Mouse (Mus musculus) intestine, embryonic 15.5 days (tissue): ENCODE measurements around the gene Gli3. TPM values are rescaled to one million over a fixed set of nuclear protein-coding genes. Genes with fewer than 3 reads are reported as not detected.
A peak's percentile ranks its signal among the peaks of the same experiment; 100 is the strongest.

Source experiments
- ATAC-seq: fragments of 200-750 bp; cut with Nextera tagmentation; 2 replicates; pipeline ENCODE4 v1.8.0; 2017; ENCODE audit warnings: moderate TSS enrichment, moderate library complexity
- H3K27ac ChIP-seq: fragments of 300-500 bp; sonication (generic); 2 replicates; pipeline ENCODE4 v1.5.1; 2015; ENCODE audit warnings: mild to moderate bottlenecking, inconsistent platforms
- H3K27me3 ChIP-seq: fragments of 300-500 bp; sonication (generic); replicated peaks from 2 replicates; pipeline ENCODE4 v1.6.1; 2015; ENCODE audit warnings: inconsistent platforms
- H3K36me3 ChIP-seq: fragments of 300-500 bp; sonication (generic); 2 replicates; pipeline ENCODE4 v1.6.1; 2015; ENCODE audit warnings: inconsistent platforms
- H3K4me1 ChIP-seq: fragments of 300-500 bp; sonication (generic); replicated peaks from 2 replicates; pipeline ENCODE4 v1.6.1; 2015; ENCODE audit warnings: inconsistent platforms
- H3K4me2 ChIP-seq: fragments of 300-500 bp; sonication (generic); replicated peaks from 2 replicates; pipeline ENCODE4 v1.6.1; 2015; ENCODE audit warnings: mild to moderate bottlenecking, inconsistent platforms
- H3K4me3 ChIP-seq: fragments of 300-500 bp; sonication (generic); replicated peaks from 2 replicates; pipeline ENCODE4 v1.5.1; 2015; ENCODE audit warnings: inconsistent platforms
- H3K9ac ChIP-seq: fragments of 300-500 bp; sonication (generic); 2 replicates; pipeline ENCODE4 v1.6.1; 2015; ENCODE audit warnings: inconsistent platforms
- H3K9me3 ChIP-seq: fragments of 300-500 bp; sonication (generic); 2 replicates; pipeline ENCODE4 v1.6.1; 2016; ENCODE audit warnings: inconsistent platforms
- WGBS: fragments of 180-500 bp; shearing (Covaris S2); methylation state at CpG from one replicate; pipeline ENCODE4 v1.1.7; 2015; 5-methylcytosine and 5-hydroxymethylcytosine counted together
- polyA plus RNA-seq: library from polyadenylated mRNA; unstranded; fragments of >200 nt; fragmentation: Nextera tagmentation; extraction: Ambion mirVana; gene quantifications from 2 replicates; pipeline ENCODE4 v1.2.1, GENCODE M21; 2015

Gene Gli3
- polyA plus RNA-seq, 1 experiment from 2014 or later, result 13.4 TPM

- Histone ChIP-seq H3K9ac (no peak overlapping the region), H3K4me1 (no peaks in the 10 kb centered on the region), H3K4me2 (no peak overlapping the region), H3K9me3 (no peaks in the 10 kb centered on the region), H3K27ac (no peak overlapping the region), H3K27me3 (no peaks in the 10 kb centered on the region), H3K36me3 (no peaks in the 10 kb centered on the region), H3K4me3 (no peak overlapping the region)
- ATAC-seq, result no peak
- WGBS, result 84% methylated on average over 4 of the region's 4 CpGs
These were observed 251.3 kb downstream of the Gli3 start for GRCm38 (mm10) chr13:15714331-15714725.

- Histone ChIP-seq H3K27ac (no peak overlapping the region), H3K4me2 (no peak overlapping the region)
- peak; percentile 59 for ATAC-seq
These were observed 251.8 kb downstream of the Gli3 start for GRCm38 (mm10) chr13:15714726-15715437.

GRCm38 (mm10) chr13:15721446-15721845 lies 258.4 kb downstream of the Gli3 start:
- H3K9ac ChIP-seq, result no peak overlapping the region

More at GRCm38 (mm10) chr13:15714726-15715437, 251.8 kb downstream of the Gli3 start:
- Histone ChIP-seq H3K4me3 (no peak overlapping the region), H3K9me3 (no peaks in the 10 kb centered on the region), H3K36me3 (no peaks in the 10 kb centered on the region), H3K9ac (no peak overlapping the region), H3K27me3 (no peaks in the 10 kb centered on the region), H3K4me1 (no peaks in the 10 kb centered on the region)
- WGBS, result 47% methylated on average over 8 of the region's 8 CpGs

GRCm38 (mm10) chr13:15722766-15723379 lies 259.8 kb downstream of the Gli3 start:
- Histone ChIP-seq H3K27me3 (no peaks in the 10 kb centered on the region), H3K36me3 (peaks cover 21% of the 10 kb centered on the region), H3K9me3 (no peaks in the 10 kb centered on the region), H3K4me3 (no peak overlapping the region), H3K27ac (no peak overlapping the region), H3K4me1 (no peaks in the 10 kb centered on the region), H3K4me2 (no peak overlapping the region), H3K9ac (no peak overlapping the region)
- no peak for ATAC-seq
- WGBS, result 89% methylated on average over 1 of the region's 1 CpGs

More at GRCm38 (mm10) chr13:15721446-15721845, 258.4 kb downstream of the Gli3 start:
- ATAC-seq, result no peak
- Histone ChIP-seq H3K36me3 (peaks cover 16% of the 10 kb centered on the region), H3K27me3 (no peaks in the 10 kb centered on the region), H3K27ac (no peak overlapping the region), H3K9me3 (no peaks in the 10 kb centered on the region), H3K4me2 (no peak overlapping the region), H3K4me1 (no peaks in the 10 kb centered on the region), H3K4me3 (no peak overlapping the region)
- 86% methylated on average over 1 of the region's 1 CpGs for WGBS

GRCm38 (mm10) chr13:15724723-15725122 lies 261.7 kb downstream of the Gli3 start:
- Histone ChIP-seq H3K27me3 (no peaks in the 10 kb centered on the region), H3K36me3 (peaks cover 21% of the 10 kb centered on the region), H3K9me3 (no peaks in the 10 kb centered on the region), H3K4me2 (no peak overlapping the region), H3K4me1 (no peaks in the 10 kb centered on the region), H3K4me3 (no peak overlapping the region), H3K27ac (no peak overlapping the region), H3K9ac (no peak overlapping the region)
- ATAC-seq, result no peak
- WGBS, result 97% methylated on average over 10 of the region's 10 CpGs

- peak; percentile 81 for ATAC-seq
These were observed 278.7 kb downstream of the Gli3 start for GRCm38 (mm10) chr13:15741771-15742170.

GRCm38 (mm10) chr13:15742308-15742707 lies 279.3 kb downstream of the Gli3 start:
- H3K27ac ChIP-seq, result no peak overlapping the region
- no peaks in the 10 kb centered on the region for H3K36me3 ChIP-seq
- ATAC-seq, result no peak
- WGBS, result 65% methylated on average over 3 of the region's 3 CpGs
- 0 out of 2 replicates have a peak, but pooled peaks cover 4% of the 10 kb centered on the region for H3K4me1 ChIP-seq
- no peak overlapping the region for H3K4me3 ChIP-seq
- H3K27me3 ChIP-seq, result no peaks in the 10 kb centered on the region
- no peak overlapping the region for H3K4me2 ChIP-seq
- no peaks in the 10 kb centered on the region for H3K9me3 ChIP-seq
- H3K9ac ChIP-seq, result no peak overlapping the region

More at GRCm38 (mm10) chr13:15741771-15742170, 278.7 kb downstream of the Gli3 start:
- H3K27ac ChIP-seq, result peak overlapping the region; percentile 60
- H3K4me3 ChIP-seq, result no peak overlapping the region
- no peaks in the 10 kb centered on the region for H3K9me3 ChIP-seq
- 31% methylated on average over 1 of the region's 1 CpGs for WGBS
- H3K4me1 ChIP-seq, result 0 out of 2 replicates have a peak, but pooled peaks cover 4% of the 10 kb centered on the region
- no peak overlapping the region for H3K4me2 ChIP-seq
- H3K9ac ChIP-seq, result no peak overlapping the region
- H3K27me3 ChIP-seq, result no peaks in the 10 kb centered on the region
- H3K36me3 ChIP-seq, result no peaks in the 10 kb centered on the region

- H3K36me3 ChIP-seq, result no peaks in the 10 kb centered on the region
- H3K4me1 ChIP-seq, result 0 out of 2 replicates have a peak, but pooled peaks cover 4% of the 10 kb centered on the region
- H3K27me3 ChIP-seq, result no peaks in the 10 kb centered on the region
- no peak overlapping the region for H3K9ac ChIP-seq
- no peak overlapping the region for H3K4me2 ChIP-seq
- H3K27ac ChIP-seq, result no peak overlapping the region
- no peak for ATAC-seq
- no peak overlapping the region for H3K4me3 ChIP-seq
- 45% methylated on average over 4 of the region's 4 CpGs for WGBS
- H3K9me3 ChIP-seq, result no peaks in the 10 kb centered on the region
These were observed 279.7 kb downstream of the Gli3 start for GRCm38 (mm10) chr13:15742777-15743176.

- H3K36me3 ChIP-seq, result no peaks in the 10 kb centered on the region
- H3K4me3 ChIP-seq, result peak overlapping the region; percentile 36
- peak overlapping the region; percentile 68 for H3K4me2 ChIP-seq
- H3K27ac ChIP-seq, result peak overlapping the region; percentile 29; the same call in 1 of the 2 replicates
- ATAC-seq, result peak; percentile 93
- peak overlapping the region; percentile 24; the same call in 1 of the 2 replicates for H3K9ac ChIP-seq
- no peaks in the 10 kb centered on the region for H3K9me3 ChIP-seq
- 4% methylated on average over 38 of the region's 38 CpGs for WGBS
- 0 out of 2 replicates have a peak, but pooled peaks cover 4% of the 10 kb centered on the region for H3K4me1 ChIP-seq
- H3K27me3 ChIP-seq, result no peaks in the 10 kb centered on the region
These were observed 296.0 kb downstream of the Gli3 start for GRCm38 (mm10) chr13:15758835-15759632.

GRCm38 (mm10) chr13:15759633-15760441 lies 296.8 kb downstream of the Gli3 start:
- Histone ChIP-seq H3K4me1 (0 out of 2 replicates have a peak, but pooled peaks cover 4% of the 10 kb centered on the region), H3K9me3 (no peaks in the 10 kb centered on the region), H3K9ac (peak overlapping the region; percentile 24; the same call in 1 of the 2 replicates), H3K4me2 (peak overlapping the region; percentile 68), H3K27me3 (no peaks in the 10 kb centered on the region), H3K4me3 (peak overlapping the region; percentile 36), H3K27ac (peak overlapping the region; percentile 29; the same call in 1 of the 2 replicates), H3K36me3 (no peaks in the 10 kb centered on the region)
- ATAC-seq, result peak; percentile 27; the same call in 1 of the 2 replicates
- 38% methylated on average over 10 of the region's 10 CpGs for WGBS

- H3K36me3 ChIP-seq, result no peaks in the 10 kb centered on the region
- no peaks in the 10 kb centered on the region for H3K9me3 ChIP-seq
- WGBS, result 91% methylated on average over 4 of the region's 4 CpGs
- H3K27me3 ChIP-seq, result no peaks in the 10 kb centered on the region
- no peak overlapping the region for H3K27ac ChIP-seq
- ATAC-seq, result no peak
- H3K9ac ChIP-seq, result no peak overlapping the region
- no peak overlapping the region for H3K4me3 ChIP-seq
- H3K4me2 ChIP-seq, result no peak overlapping the region
- 0 out of 2 replicates have a peak, but pooled peaks cover 4% of the 10 kb centered on the region for H3K4me1 ChIP-seq
These were observed 299.3 kb downstream of the Gli3 start for GRCm38 (mm10) chr13:15762291-15762690.
